Mouse (Mus musculus): ENCODE results near the gene Lelp1. TPM values are rescaled to one million over a fixed set of nuclear protein-coding genes. Genes with fewer than 3 reads are reported as not detected.

Lelp1 gene
- polyA plus RNA-seq, 1 experiment from 2014 or later = not detected

GRCm38 (mm10) chr3:92111526-92111925 is 31.0 kb downstream of the Lelp1 start:
- H3K27ac ChIP-seq = no peak overlapping the region
- no peaks in the 10 kb centered on the region for H3K4me1 ChIP-seq (replicated peaks; ENCODE audit: control insufficient read depth, insufficient read depth, low read length)
- no peak for ATAC-seq (ENCODE audit: low FRiP score)
- no peak for DNase-seq (ENCODE audit: low spot score)
- no peaks in the 10 kb centered on the region for H3K9me3 ChIP-seq (ENCODE audit: control insufficient read depth, low read length)
- H3K4me3 ChIP-seq (replicated peaks; ENCODE audit: low read length) = no peak overlapping the region
- no peak overlapping the region for H3K4me2 ChIP-seq (replicated peaks)
- H3K36me3 ChIP-seq (replicated peaks; ENCODE audit: control insufficient read depth, insufficient read depth) = no peaks in the 10 kb centered on the region
- no peaks in the 10 kb centered on the region for H3K27me3 ChIP-seq (ENCODE audit: control insufficient read depth, insufficient read depth, low read length)
- H3K9ac ChIP-seq = no peak overlapping the region

DNA sequence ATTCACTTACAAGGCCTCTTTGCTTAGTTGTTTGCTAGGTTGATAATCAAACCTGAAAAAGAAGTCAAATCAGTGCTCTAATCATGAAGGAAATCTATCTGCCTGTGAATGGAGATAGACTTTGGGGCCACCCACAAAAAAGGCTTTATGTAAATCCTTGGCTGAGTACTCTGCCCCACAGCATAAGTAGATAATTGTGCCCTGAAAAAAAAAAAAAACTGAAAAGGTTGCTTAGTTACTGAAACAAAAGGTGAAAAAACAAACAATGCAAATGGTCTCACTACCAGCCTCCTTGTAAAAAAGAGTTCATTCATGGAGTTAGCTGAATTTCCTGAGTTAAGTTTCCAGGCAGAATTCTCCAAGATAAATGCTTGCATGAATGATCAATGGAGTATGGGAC is 31.8 kb downstream of the Lelp1 start:
- Histone ChIP-seq H3K9ac (no peak overlapping the region), H3K27me3 (ENCODE audit: control insufficient read depth, insufficient read depth, low read length) (no peaks in the 10 kb centered on the region), H3K4me2 (replicated peaks) (no peak overlapping the region), H3K9me3 (ENCODE audit: control insufficient read depth, low read length) (no peaks in the 10 kb centered on the region), H3K4me1 (replicated peaks; ENCODE audit: control insufficient read depth, insufficient read depth, low read length) (no peaks in the 10 kb centered on the region), H3K4me3 (replicated peaks; ENCODE audit: low read length) (no peak overlapping the region), H3K27ac (no peak overlapping the region), H3K36me3 (replicated peaks; ENCODE audit: control insufficient read depth, insufficient read depth) (no peaks in the 10 kb centered on the region)
- DNase-seq (ENCODE audit: low spot score) = peak; percentile 38
- ATAC-seq (ENCODE audit: low FRiP score) = no peak

GRCm38 (mm10) chr3:92106582-92106981 is 36.0 kb downstream of the Lelp1 start:
- H3K4me3 ChIP-seq (replicated peaks; ENCODE audit: low read length) = no peak overlapping the region
- ATAC-seq (ENCODE audit: low FRiP score) (no peak), DNase-seq (ENCODE audit: low spot score) (peak; percentile 43)
- no peaks in the 10 kb centered on the region for H3K4me1 ChIP-seq (replicated peaks; ENCODE audit: control insufficient read depth, insufficient read depth, low read length)
- H3K4me2 ChIP-seq (replicated peaks) = no peak overlapping the region
- no peaks in the 10 kb centered on the region for H3K36me3 ChIP-seq (replicated peaks; ENCODE audit: control insufficient read depth, insufficient read depth)
- WGBS = 4% methylated on average over 6 of the region's 6 CpGs
- no peak overlapping the region for H3K27ac ChIP-seq
- H3K27me3 ChIP-seq (ENCODE audit: control insufficient read depth, insufficient read depth, low read length) = no peaks in the 10 kb centered on the region
- H3K9me3 ChIP-seq (ENCODE audit: control insufficient read depth, low read length) = no peaks in the 10 kb centered on the region
- H3K9ac ChIP-seq = no peak overlapping the region

Other genes with a start within 250 kb of the Lelp1 start
- not detected in 2 replicates for gene Pglyrp3, start 128.2 kb downstream of the Lelp1 start, polyA plus RNA-seq (2014; fragmentation: Nextera tagmentation; extraction: Ambion mirVana)
- 6.0 and 7.3 TPM in 2 replicates for gene Lor, start 59.6 kb downstream of the Lelp1 start, polyA plus RNA-seq (2014; fragmentation: Nextera tagmentation; extraction: Ambion mirVana)
- not detected in 2 replicates for gene Prr9, start 18.8 kb downstream of the Lelp1 start, polyA plus RNA-seq (2014; fragmentation: Nextera tagmentation; extraction: Ambion mirVana)
- gene Sprr2a1, start 73.1 kb upstream of the Lelp1 start, polyA plus RNA-seq (2014; fragmentation: Nextera tagmentation; extraction: Ambion mirVana) = not detected in 2 replicates
- not detected in 2 replicates for gene Sprr2a2, start 73.2 kb upstream of the Lelp1 start, polyA plus RNA-seq (2014; fragmentation: Nextera tagmentation; extraction: Ambion mirVana)
- not detected in 2 replicates for gene Sprr2a3, start 142.7 kb upstream of the Lelp1 start, polyA plus RNA-seq (2014; fragmentation: Nextera tagmentation; extraction: Ambion mirVana)
- gene Sprr2b, start 173.9 kb upstream of the Lelp1 start, polyA plus RNA-seq (2014; fragmentation: Nextera tagmentation; extraction: Ambion mirVana) = 0.27 TPM in 1 of 2 replicates, not detected in the other
- not detected in 2 replicates for gene Sprr2d, start 196.4 kb upstream of the Lelp1 start, polyA plus RNA-seq (2014; fragmentation: Nextera tagmentation; extraction: Ambion mirVana)
- gene Sprr2e, start 209.4 kb upstream of the Lelp1 start, polyA plus RNA-seq (2014; fragmentation: Nextera tagmentation; extraction: Ambion mirVana) = not detected in 2 replicates
- gene Sprr2f, start 222.4 kb upstream of the Lelp1 start, polyA plus RNA-seq (2014; fragmentation: Nextera tagmentation; extraction: Ambion mirVana) = not detected in 2 replicates
- gene Sprr2h, start 242.9 kb upstream of the Lelp1 start, polyA plus RNA-seq (2014; fragmentation: Nextera tagmentation; extraction: Ambion mirVana) = not detected in 2 replicates

Data from hindbrain, embryonic 14.5 days (tissue).